Mouse (Mus musculus): Measurements from ENCODE around the gene Enpp6.

GRCm38 (mm10) chr8:47090021-47090420, 103.3 kb downstream of the Enpp6 start:
- no peak for TF ChIP-seq POLR2A (IDR thresholded peaks at IDR 0.05; ENCODE audit: low read depth, low read length)
- TF ChIP-seq CTCF (IDR thresholded peaks at IDR 0.05; ENCODE audit: borderline replicate concordance, insufficient read depth, low read length): no peak
